Mouse (Mus musculus) G1E (cell line): ENCODE data around the gene Rasip1.

Source experiments
- CTCF ChIP-seq: IDR thresholded peaks from 2 replicates; pipeline ENCODE4 v1.5.1; 2012; ENCODE audit warnings: low read depth, low read length, inconsistent platforms, mixed read lengths
- GATA1 ChIP-seq: IDR thresholded peaks from 2 replicates; pipeline ENCODE4 v1.6.1; 2012; ENCODE audit warnings: borderline replicate concordance, low read length, inconsistent platforms, mixed read lengths

DNA sequence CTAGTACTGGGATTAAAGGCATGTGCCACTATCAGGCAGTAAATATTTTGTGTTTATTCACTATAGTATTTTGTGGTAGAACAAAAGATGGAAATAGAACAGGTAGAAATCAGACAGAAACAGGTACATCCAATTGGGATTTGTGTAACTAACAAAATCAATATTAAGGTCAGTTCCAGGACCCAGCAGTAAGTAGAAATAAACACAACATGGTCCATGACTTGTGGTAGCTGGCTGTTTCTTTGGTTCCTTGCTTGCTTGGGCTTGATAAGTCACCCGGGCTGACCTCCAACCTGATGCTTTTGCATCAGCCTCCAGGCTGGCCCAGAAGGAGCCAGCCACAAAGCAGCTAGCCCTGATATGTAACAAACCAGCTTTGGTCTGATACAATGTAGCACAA lies 17.8 kb upstream of the Rasip1 start:
- TF ChIP-seq CTCF: no peak
- TF ChIP-seq GATA1: no peak
